Mouse (Mus musculus): ENCODE results near the gene Uqcc3.
A peak's percentile ranks its signal among the peaks of the same experiment; 100 is the strongest.
"Not testable (repeated sequence)": the region's sequence is repeated elsewhere in the genome, so short reads cannot be mapped to it uniquely, and the experiment has no call there.

The Uqcc3 gene

GRCm38 (mm10) chr19:8880311-8881033 lies at the start of gene Uqcc3:
TSS of gene Uqcc3 (minus strand) at chr19:8880923.
- DNase-seq: peak; percentile 88

- no peak for DNase-seq
Observed at GRCm38 (mm10) chr19:8930117-8930516, 49.4 kb upstream of the Uqcc3 start.

- peak; percentile 89 for DNase-seq
Observed at GRCm38 (mm10) chr19:8929224-8930088, 48.7 kb upstream of the Uqcc3 start, which contains the start of the genes Rom1 and Eml3. TSS of gene Rom1 (minus strand) at chr19:8929356. TSS of gene Eml3 (plus strand) at chr19:8929552.

GRCm38 (mm10) chr19:8928689-8929223 lies 48.0 kb upstream of the Uqcc3 start:
- DNase-seq: no peak

- DNase-seq: peak; percentile 48
Observed at GRCm38 (mm10) chr19:8927891-8928525, 47.3 kb upstream of the Uqcc3 start.

- DNase-seq: peak; percentile 32
Observed at GRCm38 (mm10) chr19:8926766-8927165, 46.0 kb upstream of the Uqcc3 start.

GRCm38 (mm10) chr19:8921741-8922140 lies 41.0 kb upstream of the Uqcc3 start:
- DNase-seq: no peak

- DNase-seq: peak; percentile 70
Observed at GRCm38 (mm10) chr19:8920836-8921291, 40.1 kb upstream of the Uqcc3 start.

GRCm38 (mm10) chr19:8920073-8920736 lies 39.5 kb upstream of the Uqcc3 start, which contains the start of gene B3gat3:
TSS of gene B3gat3 (plus strand) at chr19:8920374.
- peak; percentile 94 for DNase-seq

- no peak for DNase-seq
Observed at GRCm38 (mm10) chr19:8919684-8920072, 39.0 kb upstream of the Uqcc3 start.

GRCm38 (mm10) chr19:8919000-8919399 lies 38.3 kb upstream of the Uqcc3 start:
- no peak for DNase-seq

- DNase-seq: no peak
Observed at GRCm38 (mm10) chr19:8914212-8914611, 33.5 kb upstream of the Uqcc3 start.

- no peak for DNase-seq
Observed at GRCm38 (mm10) chr19:8911810-8912209, 31.1 kb upstream of the Uqcc3 start.

GRCm38 (mm10) chr19:8908531-8908930 lies 27.8 kb upstream of the Uqcc3 start:
- DNase-seq: no peak

- no peak for DNase-seq
Observed at GRCm38 (mm10) chr19:8903412-8903811, 22.7 kb upstream of the Uqcc3 start.

GRCm38 (mm10) chr19:8899079-8899478 lies 18.4 kb upstream of the Uqcc3 start:
- DNase-seq: no peak

GRCm38 (mm10) chr19:8898576-8898975 lies 17.9 kb upstream of the Uqcc3 start:
- DNase-seq: no peak

- DNase-seq: peak; percentile 98
Observed at GRCm38 (mm10) chr19:8897865-8898495, 17.3 kb upstream of the Uqcc3 start, which contains the start of gene Ganab. TSS of gene Ganab (plus strand) at chr19:8898071.

- DNase-seq: peak; percentile 32
Observed at GRCm38 (mm10) chr19:8897211-8897864, 16.6 kb upstream of the Uqcc3 start.

GRCm38 (mm10) chr19:8896231-8896630 lies 15.5 kb upstream of the Uqcc3 start:
- DNase-seq: not testable (repeated sequence)

GRCm38 (mm10) chr19:8895397-8895960 lies 14.8 kb upstream of the Uqcc3 start:
- no peak for DNase-seq
